Mouse (Mus musculus) gastrocnemius, postnatal 4 days (tissue): ENCODE measurements at regions not wholly inside any gene's neighbourhood (a gene's known extent, or its start where the extent isn't known, plus 50 kb on each side); places are given as distances from the start of the nearest gene placed in this dataset.
A peak's percentile ranks its signal among the peaks of the same experiment; 100 is the strongest.

ENCODE experiments used
- DNase-seq, 2 experiments: peaks; one replicate each; pipeline ENCODE4 v3.0.0; 2021 to 2022; ENCODE audit warnings: low spot score in 2 of 2, mixed read lengths in 2 of 2

GRCm38 (mm10) chr15:96881519-96882170, 174.1 kb downstream of the Slc38a4 start:
- DNase-seq, result no peak

GRCm38 (mm10) chr15:96880066-96880465, 175.7 kb downstream of the Slc38a4 start:
- DNase-seq, result no peak

GRCm38 (mm10) chr15:96878796-96879195, 177.0 kb downstream of the Slc38a4 start:
- no peak for DNase-seq

GRCm38 (mm10) chr15:96877931-96878330, 177.8 kb downstream of the Slc38a4 start:
- DNase-seq, result no peak

GRCm38 (mm10) chr15:96877271-96877670, 177.7 kb upstream of the Slc38a2 start:
- DNase-seq, result no peak

GRCm38 (mm10) chr15:96874145-96874544, 174.6 kb upstream of the Slc38a2 start:
- DNase-seq, result no peak

- no peak for DNase-seq
Measured at GRCm38 (mm10) chr15:96873562-96873961, 174.0 kb upstream of the Slc38a2 start.

- DNase-seq, result no peak
Measured at GRCm38 (mm10) chr15:96873126-96873525, 173.6 kb upstream of the Slc38a2 start.

- DNase-seq, result no peak
Measured at GRCm38 (mm10) chr15:96867701-96868100, 168.2 kb upstream of the Slc38a2 start.

- no peak for DNase-seq
Measured at GRCm38 (mm10) chr15:96865932-96866331, 166.4 kb upstream of the Slc38a2 start.

- DNase-seq, result no peak
Measured at GRCm38 (mm10) chr15:96857709-96858108, 158.2 kb upstream of the Slc38a2 start.

GRCm38 (mm10) chr15:96851970-96852768, 152.6 kb upstream of the Slc38a2 start:
- no peak for DNase-seq

- DNase-seq, result no peak
Measured at GRCm38 (mm10) chr15:96848150-96848549, 148.6 kb upstream of the Slc38a2 start.

GRCm38 (mm10) chr15:96845221-96845620, 145.7 kb upstream of the Slc38a2 start:
- DNase-seq, result peak in 1 of 2 experiments; percentile 46

GRCm38 (mm10) chr15:96844290-96844689, 144.8 kb upstream of the Slc38a2 start:
- DNase-seq, result no peak

GRCm38 (mm10) chr15:96843589-96843988, 144.1 kb upstream of the Slc38a2 start:
- no peak for DNase-seq

GRCm38 (mm10) chr15:96842881-96843280, 143.4 kb upstream of the Slc38a2 start:
- DNase-seq, result no peak

- DNase-seq, result no peak
Measured at GRCm38 (mm10) chr15:96836670-96837069, 137.1 kb upstream of the Slc38a2 start.

GRCm38 (mm10) chr15:96834862-96835261, 135.3 kb upstream of the Slc38a2 start:
- no peak for DNase-seq

GRCm38 (mm10) chr15:96834162-96834843, 134.8 kb upstream of the Slc38a2 start:
- no peak for DNase-seq

- DNase-seq, result no peak
Measured at GRCm38 (mm10) chr15:96832389-96832788, 132.9 kb upstream of the Slc38a2 start.

- DNase-seq, result no peak
Measured at GRCm38 (mm10) chr15:96831256-96831655, 131.7 kb upstream of the Slc38a2 start.
